Comparison of ENCODE assay signal across 8 mouse cellular contexts in genomic region chr12:100109986-100110696, GRCm38 (mm10). TPM values are rescaled to one million over a fixed set of nuclear protein-coding genes. Genes with fewer than 3 reads are reported as not detected.
DNase-seq lines count a peak whose midpoint lies in the region; ATAC-seq lines count a peak whose summit lies in the region.

TSS of gene Psmc1 (plus strand) at chr12:100110154.

- peak within 1 kb of the TSS; percentile 82 for H3K4me2 ChIP-seq in hindbrain, embryonic 14.5 days (replicated peaks)

- ATAC-seq in hindbrain, embryonic 14.5 days (ENCODE audit: low FRiP score) = peak; percentile 88

- H3K4me1 ChIP-seq in hindbrain, embryonic 14.5 days (replicated peaks; ENCODE audit: control insufficient read depth, insufficient read depth, low read length) = peaks cover 7% of the 10 kb centered on the region

- H3K36me3 ChIP-seq in hindbrain, embryonic 14.5 days (replicated peaks; ENCODE audit: control insufficient read depth, insufficient read depth) = peaks cover 31% of the 10 kb centered on the region

- no peaks in the 10 kb centered on the region for H3K9me3 ChIP-seq in hindbrain, embryonic 14.5 days (ENCODE audit: control insufficient read depth, low read length)

- no peaks in the 10 kb centered on the region for H3K27me3 ChIP-seq in hindbrain, embryonic 14.5 days (ENCODE audit: control insufficient read depth, insufficient read depth, low read length)

- H3K9ac ChIP-seq in hindbrain, embryonic 14.5 days = peak within 1 kb of the TSS; percentile 93

- peak within 1 kb of the TSS; percentile 91 for H3K4me3 ChIP-seq in hindbrain, embryonic 14.5 days (replicated peaks; ENCODE audit: low read length)

- WGBS in hindbrain, embryonic 14.5 days = 1% methylated on average over 58 of the region's 58 CpGs

- DNase-seq in T-cell, adult 2 months (ENCODE audit: low spot score) = peak; percentile 81
- peak; percentile 86 for DNase-seq in cerebellum, postnatal 25 days
- peak; percentile 51 to 68 for DNase-seq in frontal cortex, postnatal 25 days (ENCODE audit: low spot score in 2 of 2)
- DNase-seq in hindbrain, embryonic 14.5 days (ENCODE audit: low spot score) = peak; percentile 96
- DNase-seq in layer of hippocampus, postnatal 36 days = peak; percentile 75 to 76
- DNase-seq in lung, postnatal 4 days = peak; percentile 86 to 87
- DNase-seq in retina, postnatal 7 days (ENCODE audit: low read depth, low spot score) = peak; percentile 86
- peak; percentile 75 for DNase-seq in urinary bladder, postnatal 14 days (ENCODE audit: low spot score)

- peak within 1 kb of the TSS; percentile 90 for H3K27ac ChIP-seq in hindbrain, embryonic 14.5 days

RNA-seq across cellular contexts. Expression of gene Psmc1, which starts in this region (rescaled TPM):
- polyA plus RNA-seq in hindbrain, embryonic 14.5 days (2014; fragmentation: Nextera tagmentation; extraction: Ambion mirVana) = 264 and 278 TPM in 2 replicates
- total RNA-seq in layer of hippocampus, postnatal 36 days (2021) = 100 to 1,000 TPM; 183 to 198 TPM

Comparison
In these comparisons a context has a peak if more than half of its experiments do, and no peak if none do; other contexts are left out.
1. Peak in every context shown above with its lines: DNase-seq, ATAC-seq, H3K4me3 ChIP-seq and H3K27ac ChIP-seq.